Mouse (Mus musculus): ENCODE measurements around the gene Fbxw4.

- TF ChIP-seq CTCF (IDR thresholded peaks at IDR 0.05; ENCODE audit: borderline replicate concordance, control insufficient read depth, extremely low read depth, insufficient read depth, low read length, poor library complexity) (no peak), POLR2A (IDR thresholded peaks at IDR 0.05; ENCODE audit: control insufficient read depth, extremely low read depth, insufficient read depth, low read length, poor library complexity) (no peak)
These were observed 63.7 kb downstream of the Fbxw4 start for GRCm38 (mm10) chr19:45596434-45596833.
